Mouse (Mus musculus) midbrain, embryonic 16.5 days (tissue): ENCODE results near the gene Olfr646. TPM values are rescaled to one million over a fixed set of nuclear protein-coding genes. Genes with fewer than 3 reads are reported as not detected.

Experiments
- ATAC-seq: fragments of 200-750 bp; cut with Nextera tagmentation; 2 replicates; pipeline ENCODE4 v1.8.0; 2017; ENCODE audit warnings: moderate TSS enrichment
- H3K27ac ChIP-seq: fragments of 300-500 bp; sonication (generic); 2 replicates; pipeline ENCODE4 v1.5.1; 2014; ENCODE audit warnings: mild to moderate bottlenecking, low read length, mixed read lengths
- H3K27me3 ChIP-seq: fragments of 300-500 bp; sonication (generic); 2 replicates; pipeline ENCODE4 v1.6.1; 2014; ENCODE audit warnings: low read depth, low read length, mixed read lengths; ENCODE audit not compliant: control insufficient read depth, insufficient read depth
- H3K36me3 ChIP-seq: fragments of 300-500 bp; sonication (generic); 2 replicates; pipeline ENCODE4 v1.6.1; 2014; ENCODE audit warnings: mild to moderate bottlenecking, low read length, moderate library complexity, mixed read lengths; ENCODE audit not compliant: control insufficient read depth, insufficient read depth
- H3K4me1 ChIP-seq: fragments of 300-500 bp; sonication (generic); 2 replicates; pipeline ENCODE4 v1.6.1; 2014; ENCODE audit warnings: mild to moderate bottlenecking, low read length, mixed read lengths; ENCODE audit not compliant: control insufficient read depth, insufficient read depth
- H3K4me2 ChIP-seq: fragments of 300-500 bp; sonication (generic); 2 replicates; pipeline ENCODE4 v1.6.1; 2014; ENCODE audit warnings: mild to moderate bottlenecking, low read length, mixed read lengths
- H3K4me3 ChIP-seq: fragments of 300-500 bp; sonication (generic); 2 replicates; pipeline ENCODE4 v1.5.1; 2014; ENCODE audit warnings: low read depth, mild to moderate bottlenecking, low read length, moderate library complexity, mixed read lengths
- H3K9ac ChIP-seq: fragments of 300-500 bp; sonication (generic); 2 replicates; pipeline ENCODE4 v1.6.1; 2014; ENCODE audit warnings: low read depth, low read length, mixed read lengths
- H3K9me3 ChIP-seq: fragments of 300-500 bp; sonication (generic); replicated peaks from 2 replicates; pipeline ENCODE4 v1.6.1; 2014; ENCODE audit warnings: mild to moderate bottlenecking, low read length, mixed read lengths; ENCODE audit not compliant: control insufficient read depth, poor library complexity, severe bottlenecking
- WGBS: fragments of 180-500 bp; shearing (Covaris S2); extraction: QIAGEN DNeasy Blood & Tissue Kit; methylation state at CpG from one replicate; pipeline ENCODE4 v1.1.7; 2014; 5-methylcytosine and 5-hydroxymethylcytosine counted together
- polyA plus RNA-seq: library from polyadenylated mRNA; unstranded; fragments of >200 nt; fragmentation: Nextera tagmentation; extraction: Ambion mirVana; gene quantifications from 2 replicates; pipeline ENCODE4 v1.2.1, GENCODE M21; 2015

Gene Olfr646
- polyA plus RNA-seq, result not detected in 2 replicates

- H3K9me3 ChIP-seq, result no peaks in the 10 kb centered on the region
- H3K36me3 ChIP-seq, result no peaks in the 10 kb centered on the region
- ATAC-seq, result no peak
- no peak within 1 kb of the TSS for H3K27ac ChIP-seq
- no peak within 1 kb of the TSS for H3K9ac ChIP-seq
- H3K4me3 ChIP-seq, result no peak within 1 kb of the TSS
- H3K4me2 ChIP-seq, result no peak within 1 kb of the TSS
- no peaks in the 10 kb centered on the region for H3K4me1 ChIP-seq
- no peaks in the 10 kb centered on the region for H3K27me3 ChIP-seq
These were observed at the start of gene Olfr646 for GRCm38 (mm10) chr7:104104757-104104972. Gene Olfr646, plus strand, starts transcription at chr7:104104873.

GRCm38 (mm10) chr7:104059215-104059614 lies 45.5 kb upstream of the Olfr646 start:
- no peak overlapping the region for H3K27ac ChIP-seq
- H3K9me3 ChIP-seq, result no peaks in the 10 kb centered on the region
- no peak overlapping the region for H3K9ac ChIP-seq
- H3K4me2 ChIP-seq, result no peak overlapping the region
- WGBS, result 88% methylated on average over 1 of the region's 1 CpGs
- no peaks in the 10 kb centered on the region for H3K4me1 ChIP-seq
- no peaks in the 10 kb centered on the region for H3K27me3 ChIP-seq
- H3K4me3 ChIP-seq, result no peak overlapping the region
- ATAC-seq, result no peak
- H3K36me3 ChIP-seq, result no peaks in the 10 kb centered on the region

GRCm38 (mm10) chr7:104061345-104061744 lies 43.3 kb upstream of the Olfr646 start, which contains the start of gene 4930516K23Rik:
Gene 4930516K23Rik, minus strand, starts transcription at chr7:104061445.
- Histone ChIP-seq H3K36me3 (no peaks in the 10 kb centered on the region), H3K9ac (no peak within 1 kb of the TSS), H3K4me2 (no peak within 1 kb of the TSS), H3K4me3 (no peak within 1 kb of the TSS), H3K27me3 (no peaks in the 10 kb centered on the region), H3K27ac (no peak within 1 kb of the TSS), H3K9me3 (no peaks in the 10 kb centered on the region), H3K4me1 (no peaks in the 10 kb centered on the region)
- no peak for ATAC-seq
- 43% methylated on average over 2 of the region's 2 CpGs for WGBS

GRCm38 (mm10) chr7:104071769-104072168 lies 32.9 kb upstream of the Olfr646 start, which contains the start of gene Olfr644:
Gene Olfr644, minus strand, starts transcription at chr7:104071869.
- no peak within 1 kb of the TSS for H3K4me2 ChIP-seq
- WGBS, result 75% methylated on average over 2 of the region's 2 CpGs
- H3K4me3 ChIP-seq, result no peak within 1 kb of the TSS
- no peaks in the 10 kb centered on the region for H3K36me3 ChIP-seq
- no peak for ATAC-seq
- H3K4me1 ChIP-seq, result no peaks in the 10 kb centered on the region
- no peaks in the 10 kb centered on the region for H3K9me3 ChIP-seq
- no peak within 1 kb of the TSS for H3K9ac ChIP-seq
- no peak within 1 kb of the TSS for H3K27ac ChIP-seq
- H3K27me3 ChIP-seq, result no peaks in the 10 kb centered on the region

- Histone ChIP-seq H3K36me3 (no peaks in the 10 kb centered on the region), H3K27ac (no peak within 1 kb of the TSS), H3K9ac (no peak within 1 kb of the TSS), H3K4me3 (no peak within 1 kb of the TSS), H3K27me3 (no peaks in the 10 kb centered on the region), H3K4me2 (no peak within 1 kb of the TSS), H3K9me3 (no peaks in the 10 kb centered on the region), H3K4me1 (no peaks in the 10 kb centered on the region)
- ATAC-seq, result no peak
- WGBS, result 70% methylated on average over 1 of the region's 1 CpGs
These were observed 19.3 kb upstream of the Olfr646 start, which contains the start of gene Olfr645 for GRCm38 (mm10) chr7:104085365-104085764. Gene Olfr645, minus strand, starts transcription at chr7:104085465.

GRCm38 (mm10) chr7:104103913-104104756 lies 538 bp upstream of the Olfr646 start:
- WGBS, result 70% methylated on average over 4 of the region's 4 CpGs
- H3K27ac ChIP-seq, result no peak overlapping the region
- H3K27me3 ChIP-seq, result no peaks in the 10 kb centered on the region
- no peak overlapping the region for H3K9ac ChIP-seq
- no peak overlapping the region for H3K4me2 ChIP-seq
- no peak for ATAC-seq
- no peaks in the 10 kb centered on the region for H3K9me3 ChIP-seq
- no peak overlapping the region for H3K4me3 ChIP-seq
- no peaks in the 10 kb centered on the region for H3K4me1 ChIP-seq
- H3K36me3 ChIP-seq, result no peaks in the 10 kb centered on the region

GRCm38 (mm10) chr7:104129726-104130125 lies 25.1 kb downstream of the Olfr646 start, which contains the start of gene Ubqln5:
Gene Ubqln5, minus strand, starts transcription at chr7:104129826.
- Histone ChIP-seq H3K27me3 (no peaks in the 10 kb centered on the region), H3K4me1 (no peaks in the 10 kb centered on the region), H3K4me3 (no peak within 1 kb of the TSS), H3K36me3 (no peaks in the 10 kb centered on the region), H3K4me2 (no peak within 1 kb of the TSS), H3K9ac (no peak within 1 kb of the TSS), H3K9me3 (no peaks in the 10 kb centered on the region; the same call in 1 of the 2 replicates), H3K27ac (no peak within 1 kb of the TSS)
- no peak for ATAC-seq
- 90% methylated on average over 5 of the region's 5 CpGs for WGBS

- Histone ChIP-seq H3K4me1 (no peaks in the 10 kb centered on the region), H3K36me3 (no peaks in the 10 kb centered on the region), H3K9me3 (no peaks in the 10 kb centered on the region), H3K4me3 (no peak within 1 kb of the TSS), H3K4me2 (no peak within 1 kb of the TSS), H3K9ac (no peak within 1 kb of the TSS), H3K27ac (no peak within 1 kb of the TSS), H3K27me3 (no peaks in the 10 kb centered on the region)
- WGBS, result 88% methylated on average over 5 of the region's 5 CpGs
- no peak for ATAC-seq
These were observed 32.6 kb downstream of the Olfr646 start, which contains the start of gene Olfr643 for GRCm38 (mm10) chr7:104137305-104137704. Gene Olfr643, minus strand, starts transcription at chr7:104137405.

- no peak for ATAC-seq
These were observed 38.5 kb downstream of the Olfr646 start, which contains the start of gene Ubqln3 for GRCm38 (mm10) chr7:104143179-104143578. Gene Ubqln3, minus strand, starts transcription at chr7:104143279.

More at GRCm38 (mm10) chr7:104143179-104143578, 38.5 kb downstream of the Olfr646 start, which contains the start of gene Ubqln3:
- H3K9me3 ChIP-seq, result no peaks in the 10 kb centered on the region
- no peaks in the 10 kb centered on the region for H3K4me1 ChIP-seq
- H3K4me3 ChIP-seq, result no peak within 1 kb of the TSS
- H3K4me2 ChIP-seq, result no peak within 1 kb of the TSS
- no peaks in the 10 kb centered on the region for H3K36me3 ChIP-seq
- H3K27me3 ChIP-seq, result no peaks in the 10 kb centered on the region
- WGBS, result 74% methylated on average over 3 of the region's 3 CpGs
- H3K27ac ChIP-seq, result no peak within 1 kb of the TSS
- H3K9ac ChIP-seq, result no peak within 1 kb of the TSS
